Mouse (Mus musculus): ENCODE measurements around the gene Ubr4. TPM values are rescaled to one million over a fixed set of nuclear protein-coding genes. Genes with fewer than 3 reads are reported as not detected.
"Not testable (repeated sequence)": the region's sequence is repeated elsewhere in the genome, so short reads cannot be mapped to it uniquely, and the experiment has no call there.

Ubr4 gene
- polyA plus RNA-seq, 1 experiment from 2014 or later = 59.4 TPM

- H3K4me3 ChIP-seq (ENCODE audit: low read length) = peak overlapping the region; percentile 76
- no peaks in the 10 kb centered on the region for H3K27me3 ChIP-seq (ENCODE audit: control insufficient read depth, insufficient read depth, low read depth, low read length)
- peak overlapping the region; percentile 87 for H3K4me2 ChIP-seq (ENCODE audit: low read depth, low read length)
- peaks cover 17% of the 10 kb centered on the region for H3K4me1 ChIP-seq (replicated peaks; ENCODE audit: control insufficient read depth, insufficient read depth, low read length)
- WGBS = 9% methylated on average over 8 of the region's 8 CpGs
- no peak for ATAC-seq (ENCODE audit: low read depth)
- no peaks in the 10 kb centered on the region for H3K9me3 ChIP-seq (ENCODE audit: control insufficient read depth, low read length)
- peaks cover 10% of the 10 kb centered on the region for H3K36me3 ChIP-seq (ENCODE audit: control insufficient read depth, insufficient read depth, low read length)
- H3K27ac ChIP-seq (ENCODE audit: low read length) = peak overlapping the region; percentile 91
- peak overlapping the region; percentile 94 for H3K9ac ChIP-seq (ENCODE audit: low read length)
Observed at GRCm38 (mm10) chr4:139379719-139380118, 27.3 kb downstream of the Ubr4 start.

DNA sequence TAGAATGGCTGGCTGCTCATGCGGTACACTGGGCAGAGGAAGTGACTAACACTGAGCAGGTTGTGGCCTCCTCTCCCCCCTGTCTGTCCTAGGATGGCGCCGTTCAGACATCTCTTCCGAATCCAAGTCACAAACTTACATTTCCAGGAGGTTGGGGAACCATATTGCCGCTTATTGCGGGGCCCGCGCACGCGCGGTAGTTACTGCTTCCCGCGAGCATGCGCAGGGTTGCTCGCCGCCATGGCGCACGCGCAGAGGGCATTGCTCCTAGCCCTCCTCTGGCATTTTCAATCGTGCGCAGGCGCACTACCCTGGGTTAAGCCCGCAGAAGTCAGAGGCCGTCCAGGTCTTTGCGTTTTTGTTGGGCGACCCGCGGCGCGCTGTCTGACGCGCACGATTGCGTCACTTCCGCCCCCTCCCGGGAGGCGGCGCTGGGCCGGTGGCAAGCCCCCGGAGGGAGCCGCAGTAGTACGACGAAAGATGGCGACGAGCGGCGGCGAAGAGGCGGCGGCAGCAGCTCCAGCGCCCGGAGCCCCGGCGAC, 27.9 kb downstream of the Ubr4 start:
- H3K9me3 ChIP-seq (ENCODE audit: control insufficient read depth, low read length) = no peaks in the 10 kb centered on the region
- H3K4me1 ChIP-seq (replicated peaks; ENCODE audit: control insufficient read depth, insufficient read depth, low read length) = peaks cover 17% of the 10 kb centered on the region
- under 1% methylated on average over 54 of the region's 54 CpGs for WGBS
- peak overlapping the region; percentile 76 for H3K4me3 ChIP-seq (ENCODE audit: low read length)
- H3K36me3 ChIP-seq (ENCODE audit: control insufficient read depth, insufficient read depth, low read length) = peaks cover 9% of the 10 kb centered on the region
- H3K4me2 ChIP-seq (ENCODE audit: low read depth, low read length) = peak overlapping the region; percentile 87
- no peaks in the 10 kb centered on the region for H3K27me3 ChIP-seq (ENCODE audit: control insufficient read depth, insufficient read depth, low read depth, low read length)
- H3K27ac ChIP-seq (ENCODE audit: low read length) = peak overlapping the region; percentile 91
- ATAC-seq (ENCODE audit: low read depth) = peak; percentile 98
- H3K9ac ChIP-seq (ENCODE audit: low read length) = peak overlapping the region; percentile 94

GRCm38 (mm10) chr4:139380775-139381451, 28.5 kb downstream of the Ubr4 start:
- peaks cover 5% of the 10 kb centered on the region; the same call in 1 of the 2 replicates for H3K36me3 ChIP-seq (ENCODE audit: control insufficient read depth, insufficient read depth, low read length)
- WGBS = 2% methylated on average over 36 of the region's 44 CpGs
- H3K4me2 ChIP-seq (ENCODE audit: low read depth, low read length) = peak overlapping the region; percentile 90
- H3K4me1 ChIP-seq (replicated peaks; ENCODE audit: control insufficient read depth, insufficient read depth, low read length) = peaks cover 22% of the 10 kb centered on the region
- H3K9me3 ChIP-seq (ENCODE audit: control insufficient read depth, low read length) = no peaks in the 10 kb centered on the region
- ATAC-seq (ENCODE audit: low read depth) = 0 out of 2 replicates have a peak, but pooled peaks have one; percentile 15
- H3K27ac ChIP-seq (ENCODE audit: low read length) = peak overlapping the region; percentile 71
- no peaks in the 10 kb centered on the region for H3K27me3 ChIP-seq (ENCODE audit: control insufficient read depth, insufficient read depth, low read depth, low read length)
- H3K9ac ChIP-seq (ENCODE audit: low read length) = peak overlapping the region; percentile 79
- H3K4me3 ChIP-seq (ENCODE audit: low read length) = peak overlapping the region; percentile 76

- H3K4me1 ChIP-seq (replicated peaks; ENCODE audit: control insufficient read depth, insufficient read depth, low read length) = peaks cover 27% of the 10 kb centered on the region
- H3K36me3 ChIP-seq (ENCODE audit: control insufficient read depth, insufficient read depth, low read length) = peaks cover 4% of the 10 kb centered on the region; the same call in 1 of the 2 replicates
- 34% methylated on average over 4 of the region's 4 CpGs for WGBS
- peak overlapping the region; percentile 79 for H3K9ac ChIP-seq (ENCODE audit: low read length)
- no peaks in the 10 kb centered on the region for H3K9me3 ChIP-seq (ENCODE audit: control insufficient read depth, low read length)
- peak overlapping the region; percentile 90 for H3K4me2 ChIP-seq (ENCODE audit: low read depth, low read length)
- H3K4me3 ChIP-seq (ENCODE audit: low read length) = peak overlapping the region; percentile 76
- H3K27me3 ChIP-seq (ENCODE audit: control insufficient read depth, insufficient read depth, low read depth, low read length) = no peaks in the 10 kb centered on the region
- ATAC-seq (ENCODE audit: low read depth) = no peak
- H3K27ac ChIP-seq (ENCODE audit: low read length) = no peak overlapping the region
Observed at GRCm38 (mm10) chr4:139381452-139381845, 29.0 kb downstream of the Ubr4 start.

DNA sequence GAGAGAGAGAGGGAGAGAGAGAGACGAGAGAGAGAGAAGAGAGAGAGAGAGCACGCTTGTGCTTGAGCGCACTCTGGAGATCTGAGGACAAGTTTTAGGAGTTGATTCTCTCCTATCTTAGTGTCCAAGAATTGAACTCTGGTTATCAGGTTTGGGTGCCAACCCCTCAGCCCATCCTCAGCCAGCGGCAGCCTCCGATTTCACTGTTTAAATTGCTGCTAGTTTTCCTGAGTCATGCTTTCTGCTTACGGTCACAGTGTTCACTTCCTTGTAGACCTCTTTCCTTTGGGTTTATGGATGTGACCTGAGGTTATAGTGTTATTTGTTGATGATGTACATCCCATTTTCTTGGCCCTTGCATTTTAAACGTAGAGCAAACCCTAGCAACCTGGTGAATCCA, 29.8 kb downstream of the Ubr4 start:
- 0 out of 2 replicates have a peak overlapping the region, but pooled peaks have one; percentile 27 for H3K4me2 ChIP-seq (ENCODE audit: low read depth, low read length)
- H3K27ac ChIP-seq (ENCODE audit: low read length) = no peak overlapping the region
- no peak for ATAC-seq (ENCODE audit: low read depth)
- H3K27me3 ChIP-seq (ENCODE audit: control insufficient read depth, insufficient read depth, low read depth, low read length) = no peaks in the 10 kb centered on the region
- no peak overlapping the region for H3K4me3 ChIP-seq (ENCODE audit: low read length)
- H3K9me3 ChIP-seq (ENCODE audit: control insufficient read depth, low read length) = no peaks in the 10 kb centered on the region
- H3K4me1 ChIP-seq (replicated peaks; ENCODE audit: control insufficient read depth, insufficient read depth, low read length) = peaks cover 34% of the 10 kb centered on the region
- H3K36me3 ChIP-seq (ENCODE audit: control insufficient read depth, insufficient read depth, low read length) = no peaks in the 10 kb centered on the region; the same call in 1 of the 2 replicates
- H3K9ac ChIP-seq (ENCODE audit: low read length) = no peak overlapping the region
- WGBS = 51% methylated on average over 7 of the region's 7 CpGs

GRCm38 (mm10) chr4:139385841-139386240, 33.4 kb downstream of the Ubr4 start:
- 92% methylated on average over 5 of the region's 5 CpGs for WGBS
- not testable (repeated sequence) for ATAC-seq (ENCODE audit: low read depth); H3K9me3 ChIP-seq (ENCODE audit: control insufficient read depth, low read length); H3K27me3 ChIP-seq (ENCODE audit: control insufficient read depth, insufficient read depth, low read depth, low read length); H3K36me3 ChIP-seq (ENCODE audit: control insufficient read depth, insufficient read depth, low read length); H3K4me3 ChIP-seq (ENCODE audit: low read length); H3K27ac ChIP-seq (ENCODE audit: low read length); H3K9ac ChIP-seq (ENCODE audit: low read length); H3K4me2 ChIP-seq (ENCODE audit: low read depth, low read length)
- peaks cover 43% of the 10 kb centered on the region for H3K4me1 ChIP-seq (replicated peaks; ENCODE audit: control insufficient read depth, insufficient read depth, low read length)

- ATAC-seq (ENCODE audit: low read depth) = peak; percentile 94
- Histone ChIP-seq H3K27me3 (ENCODE audit: control insufficient read depth, insufficient read depth, low read depth, low read length) (no peaks in the 10 kb centered on the region), H3K9me3 (ENCODE audit: control insufficient read depth, low read length) (no peaks in the 10 kb centered on the region), H3K36me3 (ENCODE audit: control insufficient read depth, insufficient read depth, low read length) (peaks cover 4% of the 10 kb centered on the region; the same call in 1 of the 2 replicates), H3K4me2 (ENCODE audit: low read depth, low read length) (peak overlapping the region; percentile 47), H3K9ac (ENCODE audit: low read length) (no peak overlapping the region), H3K4me1 (replicated peaks; ENCODE audit: control insufficient read depth, insufficient read depth, low read length) (peaks cover 36% of the 10 kb centered on the region), H3K4me3 (ENCODE audit: low read length) (no peak overlapping the region; the same call in 1 of the 2 replicates), H3K27ac (ENCODE audit: low read length) (peak overlapping the region; percentile 70)
- WGBS = 2% methylated on average over 6 of the region's 6 CpGs
Observed at GRCm38 (mm10) chr4:139386869-139387319, 34.5 kb downstream of the Ubr4 start.

DNA sequence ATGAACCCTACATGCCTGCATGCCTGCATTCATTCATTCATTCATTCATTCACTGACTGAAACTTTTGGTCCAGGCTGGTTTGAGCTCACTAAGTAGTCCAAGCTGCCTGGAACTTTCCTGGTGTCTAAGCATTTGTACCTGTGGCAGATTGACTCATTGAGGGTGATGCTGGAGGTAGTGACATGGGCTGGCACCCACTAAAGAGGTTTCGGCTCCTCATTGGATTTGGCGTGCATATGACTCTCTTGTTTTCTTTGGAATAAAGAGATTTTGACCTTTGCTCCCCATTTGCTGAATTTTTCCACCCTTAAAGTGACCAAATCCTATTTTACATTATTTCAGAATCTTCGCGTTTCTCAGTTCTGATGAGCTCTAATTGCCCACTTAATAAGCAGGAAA, 37.1 kb downstream of the Ubr4 start:
- no peak overlapping the region for H3K4me3 ChIP-seq (ENCODE audit: low read length)
- no peaks in the 10 kb centered on the region for H3K9me3 ChIP-seq (ENCODE audit: control insufficient read depth, low read length)
- H3K27ac ChIP-seq (ENCODE audit: low read length) = no peak overlapping the region
- H3K9ac ChIP-seq (ENCODE audit: low read length) = no peak overlapping the region
- H3K27me3 ChIP-seq (ENCODE audit: control insufficient read depth, insufficient read depth, low read depth, low read length) = no peaks in the 10 kb centered on the region
- peaks cover 21% of the 10 kb centered on the region for H3K36me3 ChIP-seq (ENCODE audit: control insufficient read depth, insufficient read depth, low read length)
- H3K4me2 ChIP-seq (ENCODE audit: low read depth, low read length) = no peak overlapping the region
- 77% methylated on average over 4 of the region's 4 CpGs for WGBS
- peaks cover 30% of the 10 kb centered on the region for H3K4me1 ChIP-seq (replicated peaks; ENCODE audit: control insufficient read depth, insufficient read depth, low read length)
- ATAC-seq (ENCODE audit: low read depth) = no peak

DNA sequence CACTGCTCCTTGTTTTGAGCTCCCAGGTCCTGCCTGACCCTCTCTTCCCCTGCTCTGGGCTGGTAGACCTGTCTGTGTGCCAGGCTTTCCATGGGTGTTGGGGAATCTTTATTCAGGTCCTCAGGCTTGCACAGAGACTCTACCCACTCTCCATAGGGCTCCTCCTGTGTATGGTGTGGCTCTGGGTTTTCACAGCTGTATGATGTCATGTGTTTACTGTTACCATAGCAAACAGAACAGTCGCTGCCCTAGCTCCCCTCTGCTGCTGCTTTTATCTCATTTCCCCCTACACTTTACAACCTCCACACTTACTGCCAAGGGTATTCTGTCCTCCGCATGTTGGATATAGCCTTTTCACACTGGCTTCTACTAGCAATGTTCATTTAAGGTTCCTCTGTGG, 43.0 kb downstream of the Ubr4 start:
- H3K27ac ChIP-seq (ENCODE audit: low read length) = no peak overlapping the region
- no peak overlapping the region for H3K9ac ChIP-seq (ENCODE audit: low read length)
- WGBS = 30% methylated on average over 2 of the region's 2 CpGs
- no peak overlapping the region for H3K4me3 ChIP-seq (ENCODE audit: low read length)
- peaks cover 46% of the 10 kb centered on the region for H3K36me3 ChIP-seq (ENCODE audit: control insufficient read depth, insufficient read depth, low read length)
- no peak overlapping the region for H3K4me2 ChIP-seq (ENCODE audit: low read depth, low read length)
- peak; percentile 47; the same call in 1 of the 2 replicates for ATAC-seq (ENCODE audit: low read depth)
- no peaks in the 10 kb centered on the region for H3K27me3 ChIP-seq (ENCODE audit: control insufficient read depth, insufficient read depth, low read depth, low read length)
- H3K4me1 ChIP-seq (replicated peaks; ENCODE audit: control insufficient read depth, insufficient read depth, low read length) = no peaks in the 10 kb centered on the region
- H3K9me3 ChIP-seq (ENCODE audit: control insufficient read depth, low read length) = no peaks in the 10 kb centered on the region

All from lung, embryonic 16.5 days (tissue).